Mouse (Mus musculus): ENCODE measurements around the gene Xylt1.
A peak's percentile ranks its signal among the peaks of the same experiment; 100 is the strongest.

The Xylt1 gene

GRCm38 (mm10) chr7:117394380-117394779 is 13.6 kb downstream of the Xylt1 start:
- no peak for DNase-seq (ENCODE audit: low spot score in 2 of 2)

- DNase-seq (ENCODE audit: low spot score in 2 of 2), result no peak
These were observed 14.7 kb downstream of the Xylt1 start for GRCm38 (mm10) chr7:117395511-117395910.

GRCm38 (mm10) chr7:117397877-117398276 is 17.1 kb downstream of the Xylt1 start:
- DNase-seq (ENCODE audit: low spot score in 2 of 2), result no peak

GRCm38 (mm10) chr7:117399971-117400370 is 19.2 kb downstream of the Xylt1 start:
- peak in 1 of 2 experiments; percentile 35 for DNase-seq (ENCODE audit: low spot score in 2 of 2)

- DNase-seq (ENCODE audit: low spot score in 2 of 2), result no peak
These were observed 20.8 kb downstream of the Xylt1 start for GRCm38 (mm10) chr7:117401581-117401980.

- DNase-seq (ENCODE audit: low spot score in 2 of 2), result no peak
These were observed 25.6 kb downstream of the Xylt1 start for GRCm38 (mm10) chr7:117406336-117406735.

- no peak for DNase-seq (ENCODE audit: low spot score in 2 of 2)
These were observed 28.6 kb downstream of the Xylt1 start for GRCm38 (mm10) chr7:117409268-117409988.

- DNase-seq (ENCODE audit: low spot score in 2 of 2), result no peak
These were observed 31.1 kb downstream of the Xylt1 start for GRCm38 (mm10) chr7:117411874-117412273.

- DNase-seq (ENCODE audit: low spot score in 2 of 2), result no peak
These were observed 31.6 kb downstream of the Xylt1 start for GRCm38 (mm10) chr7:117412405-117412804.

- DNase-seq (ENCODE audit: low spot score in 2 of 2), result peak; percentile 20 to 55
These were observed 33.7 kb downstream of the Xylt1 start for GRCm38 (mm10) chr7:117414341-117415008.

GRCm38 (mm10) chr7:117415009-117415363 is 34.2 kb downstream of the Xylt1 start:
- no peak for DNase-seq (ENCODE audit: low spot score in 2 of 2)

GRCm38 (mm10) chr7:117419041-117419440 is 38.3 kb downstream of the Xylt1 start:
- no peak for DNase-seq (ENCODE audit: low spot score in 2 of 2)

GRCm38 (mm10) chr7:117419846-117420245 is 39.1 kb downstream of the Xylt1 start:
- no peak for DNase-seq (ENCODE audit: low spot score in 2 of 2)

GRCm38 (mm10) chr7:117420301-117420700 is 39.5 kb downstream of the Xylt1 start:
- DNase-seq (ENCODE audit: low spot score in 2 of 2), result no peak

- DNase-seq (ENCODE audit: low spot score in 2 of 2), result no peak
These were observed 40.2 kb downstream of the Xylt1 start for GRCm38 (mm10) chr7:117420836-117421566.

- DNase-seq (ENCODE audit: low spot score in 2 of 2), result no peak
These were observed 44.1 kb downstream of the Xylt1 start for GRCm38 (mm10) chr7:117424841-117425240.

GRCm38 (mm10) chr7:117426366-117426765 is 45.6 kb downstream of the Xylt1 start:
- no peak for DNase-seq (ENCODE audit: low spot score in 2 of 2)

- DNase-seq (ENCODE audit: low spot score in 2 of 2), result peak; percentile 72 to 90
These were observed 48.0 kb downstream of the Xylt1 start for GRCm38 (mm10) chr7:117428690-117429224.

GRCm38 (mm10) chr7:117429483-117429882 is 48.7 kb downstream of the Xylt1 start:
- DNase-seq (ENCODE audit: low spot score in 2 of 2), result no peak

GRCm38 (mm10) chr7:117429895-117430294 is 49.1 kb downstream of the Xylt1 start:
- DNase-seq (ENCODE audit: low spot score in 2 of 2), result no peak

GRCm38 (mm10) chr7:117430361-117430935 is 49.7 kb downstream of the Xylt1 start:
- no peak for DNase-seq (ENCODE audit: low spot score in 2 of 2)

- peak; percentile 25 to 26 for DNase-seq (ENCODE audit: low spot score in 2 of 2)
These were observed 52.9 kb downstream of the Xylt1 start for GRCm38 (mm10) chr7:117433641-117434040.

All from natural killer cell, adult 2 months (primary cell).